Mouse (Mus musculus): Measurements from ENCODE around the gene Dnmt3a.

Dnmt3a gene

GRCm38 (mm10) chr12:3884892-3885493, 79.2 kb downstream of the Dnmt3a start:
- no peak for DNase-seq (ENCODE audit: low spot score)

- no peak for DNase-seq (ENCODE audit: low spot score)
These were observed 80.8 kb downstream of the Dnmt3a start for GRCm38 (mm10) chr12:3886601-3887000.

- DNase-seq (ENCODE audit: low spot score): no peak
These were observed 81.9 kb downstream of the Dnmt3a start for GRCm38 (mm10) chr12:3887515-3888325.

GRCm38 (mm10) chr12:3889875-3890635, 84.2 kb downstream of the Dnmt3a start:
- DNase-seq (ENCODE audit: low spot score): no peak

GRCm38 (mm10) chr12:3890753-3891751, 85.2 kb downstream of the Dnmt3a start:
- DNase-seq (ENCODE audit: low spot score): no peak

- no peak for DNase-seq (ENCODE audit: low spot score)
These were observed 86.0 kb downstream of the Dnmt3a start for GRCm38 (mm10) chr12:3891779-3892239.

- no peak for DNase-seq (ENCODE audit: low spot score)
These were observed 86.6 kb downstream of the Dnmt3a start for GRCm38 (mm10) chr12:3892240-3893059.

GRCm38 (mm10) chr12:3893335-3893734, 87.5 kb downstream of the Dnmt3a start:
- DNase-seq (ENCODE audit: low spot score): no peak

- no peak for DNase-seq (ENCODE audit: low spot score)
These were observed 88.7 kb downstream of the Dnmt3a start for GRCm38 (mm10) chr12:3894525-3894924.

- no peak for DNase-seq (ENCODE audit: low spot score)
These were observed 91.3 kb downstream of the Dnmt3a start for GRCm38 (mm10) chr12:3897057-3897545.

GRCm38 (mm10) chr12:3898811-3899210, 93.0 kb downstream of the Dnmt3a start:
- DNase-seq (ENCODE audit: low spot score): no peak

GRCm38 (mm10) chr12:3905436-3905835, 99.6 kb downstream of the Dnmt3a start:
- DNase-seq (ENCODE audit: low spot score): no peak

GRCm38 (mm10) chr12:3906308-3906707, 100.5 kb downstream of the Dnmt3a start:
- no peak for DNase-seq (ENCODE audit: low spot score)

GRCm38 (mm10) chr12:3907008-3907407, 101.2 kb downstream of the Dnmt3a start:
- DNase-seq (ENCODE audit: low spot score): no peak

GRCm38 (mm10) chr12:3907418-3907817, 101.6 kb downstream of the Dnmt3a start:
- DNase-seq (ENCODE audit: low spot score): no peak

- no peak for DNase-seq (ENCODE audit: low spot score)
These were observed 104.8 kb downstream of the Dnmt3a start for GRCm38 (mm10) chr12:3910466-3911093.

- no peak for DNase-seq (ENCODE audit: low spot score)
These were observed 106.1 kb downstream of the Dnmt3a start for GRCm38 (mm10) chr12:3911831-3912348.

GRCm38 (mm10) chr12:3915852-3916251, 110.0 kb downstream of the Dnmt3a start:
- no peak for DNase-seq (ENCODE audit: low spot score)

GRCm38 (mm10) chr12:3917668-3918341, 112.0 kb downstream of the Dnmt3a start:
- no peak for DNase-seq (ENCODE audit: low spot score)

All from ovary, adult 18-20 months (tissue).